Mouse (Mus musculus) gastrocnemius, postnatal 25 days (tissue): Measurements from ENCODE around the gene Sde2. TPM values are rescaled to one million over a fixed set of nuclear protein-coding genes. Genes with fewer than 3 reads are reported as not detected.

Experiments used
- total RNA-seq, 2 experiments: library from RNA; stranded (reverse); gene quantifications; 1 replicate in 1 of 2; 2 replicates in 1 of 2; pipeline ENCODE4 v1.2.3; 2021

Gene Sde2
- total RNA-seq, 2 experiments from 2014 or later, result 7.5 TPM

Other genes starting within 250 kb of the Sde2 start
- gene Lin9, start 210.0 kb upstream of the Sde2 start, total RNA-seq, result 1 to 10 TPM; 2.7 to 3.6 TPM
- not detected for gene Mixl1, start 154.1 kb upstream of the Sde2 start, total RNA-seq
- 10 to 100 TPM; 12.2 to 12.9 TPM for gene Acbd3, start 125.1 kb upstream of the Sde2 start, total RNA-seq
- gene H3f3a, start 37.2 kb upstream of the Sde2 start, total RNA-seq, result 100 to 1,000 TPM; 350 to 362 TPM
- not detected for gene Lefty2, start 42.0 kb downstream of the Sde2 start, total RNA-seq
- gene Pycr2, start 53.2 kb downstream of the Sde2 start, total RNA-seq, result 10 to 100 TPM; 12.4 to 14.1 TPM
- under 1 TPM in 1 of 2 experiments, not detected in 1; 0.33 TPM for gene Lefty1, start 83.9 kb downstream of the Sde2 start, total RNA-seq
- gene Tmem63a, start 91.2 kb downstream of the Sde2 start, total RNA-seq, result 10 to 100 TPM; 11.7 to 12.4 TPM
- gene Ephx1, start 169.8 kb downstream of the Sde2 start, total RNA-seq, result 10 to 100 TPM; 12.0 to 15.4 TPM
- not detected for gene 9130409I23Rik, start 200.1 kb downstream of the Sde2 start, total RNA-seq